Mouse (Mus musculus) heart, embryonic 14.5 days (tissue): ENCODE data around the gene Noc2l. TPM values are rescaled to one million over a fixed set of nuclear protein-coding genes. Genes with fewer than 3 reads are reported as not detected.

Source experiments
- ATAC-seq: fragments of 200-750 bp; cut with Nextera tagmentation; 2 replicates; pipeline ENCODE4 v1.8.0; 2017; ENCODE audit warnings: low read depth, moderate TSS enrichment; ENCODE audit not compliant: insufficient number of reproducible peaks, insufficient read depth, low FRiP score
- H3K27ac ChIP-seq, 2 experiments: fragments of 200-500 bp in 1 of 2; fragments of 300-500 bp in 1 of 2; sonication (generic) in 1 of 2; replicated peaks in 1 of 2; 2 replicates each; pipeline ENCODE4 v1.5.1; 2012 to 2014; ENCODE audit warnings: low read depth in 2 of 2, low read length in 2 of 2, control low read depth in 1 of 2, mild to moderate bottlenecking in 1 of 2, mixed read lengths in 1 of 2; ENCODE audit not compliant: control insufficient read depth in 1 of 2, insufficient read depth in 1 of 2
- H3K27me3 ChIP-seq: fragments of 300-500 bp; sonication (generic); 2 replicates; pipeline ENCODE4 v1.6.1; 2014; ENCODE audit warnings: mild to moderate bottlenecking, low read length, control low read depth; ENCODE audit not compliant: control insufficient read depth, insufficient read depth
- H3K36me3 ChIP-seq: fragments of 300-500 bp; sonication (generic); 2 replicates; pipeline ENCODE4 v1.6.1; 2014; ENCODE audit warnings: mild to moderate bottlenecking, control low read depth, low read length, mixed read lengths; ENCODE audit not compliant: control insufficient read depth, insufficient read depth
- H3K4me1 ChIP-seq, 2 experiments: fragments of 200-500 bp in 1 of 2; fragments of 300-500 bp in 1 of 2; sonication (generic) in 1 of 2; 2 replicates each; pipeline ENCODE4 v1.6.1; 2012 to 2014; ENCODE audit warnings: low read length in 2 of 2, control low read depth in 1 of 2, mixed read lengths in 1 of 2; ENCODE audit not compliant: control insufficient read depth in 2 of 2, insufficient read depth in 2 of 2
- H3K4me2 ChIP-seq: fragments of 300-500 bp; sonication (generic); 2 replicates; pipeline ENCODE4 v1.6.1; 2014; ENCODE audit warnings: mild to moderate bottlenecking, low read length
- H3K4me3 ChIP-seq, 2 experiments: fragments of 200-500 bp in 1 of 2; fragments of 300-500 bp in 1 of 2; sonication (generic) in 1 of 2; 2 replicates each; pipeline ENCODE4 v1.5.1; 2012 to 2014; ENCODE audit warnings: low read length in 2 of 2, mild to moderate bottlenecking in 2 of 2, control low read depth in 1 of 2, low read depth in 1 of 2, moderate library complexity in 1 of 2; ENCODE audit not compliant: control insufficient read depth in 1 of 2, insufficient read depth in 1 of 2
- H3K9ac ChIP-seq: fragments of 300-500 bp; sonication (generic); 2 replicates; pipeline ENCODE4 v1.6.1; 2014; ENCODE audit warnings: mild to moderate bottlenecking, low read length
- H3K9me3 ChIP-seq: fragments of 300-500 bp; sonication (generic); 2 replicates; pipeline ENCODE4 v1.6.1; 2016; ENCODE audit warnings: low read length, control low read depth; ENCODE audit not compliant: control insufficient read depth
- WGBS: fragments of 180-500 bp; shearing (Covaris S2); extraction: QIAGEN DNeasy Blood & Tissue Kit; methylation state at CpG from one replicate; pipeline ENCODE4 v1.1.7; 2014; 5-methylcytosine and 5-hydroxymethylcytosine counted together
- polyA plus RNA-seq: library from polyadenylated mRNA; unstranded; fragments of >200 nt; fragmentation: Nextera tagmentation; extraction: Ambion mirVana; gene quantifications from 2 replicates; pipeline ENCODE4 v1.2.1, GENCODE M21; 2014

Gene Noc2l
- polyA plus RNA-seq, 1 experiment from 2014 or later = 37.0 TPM

DNA sequence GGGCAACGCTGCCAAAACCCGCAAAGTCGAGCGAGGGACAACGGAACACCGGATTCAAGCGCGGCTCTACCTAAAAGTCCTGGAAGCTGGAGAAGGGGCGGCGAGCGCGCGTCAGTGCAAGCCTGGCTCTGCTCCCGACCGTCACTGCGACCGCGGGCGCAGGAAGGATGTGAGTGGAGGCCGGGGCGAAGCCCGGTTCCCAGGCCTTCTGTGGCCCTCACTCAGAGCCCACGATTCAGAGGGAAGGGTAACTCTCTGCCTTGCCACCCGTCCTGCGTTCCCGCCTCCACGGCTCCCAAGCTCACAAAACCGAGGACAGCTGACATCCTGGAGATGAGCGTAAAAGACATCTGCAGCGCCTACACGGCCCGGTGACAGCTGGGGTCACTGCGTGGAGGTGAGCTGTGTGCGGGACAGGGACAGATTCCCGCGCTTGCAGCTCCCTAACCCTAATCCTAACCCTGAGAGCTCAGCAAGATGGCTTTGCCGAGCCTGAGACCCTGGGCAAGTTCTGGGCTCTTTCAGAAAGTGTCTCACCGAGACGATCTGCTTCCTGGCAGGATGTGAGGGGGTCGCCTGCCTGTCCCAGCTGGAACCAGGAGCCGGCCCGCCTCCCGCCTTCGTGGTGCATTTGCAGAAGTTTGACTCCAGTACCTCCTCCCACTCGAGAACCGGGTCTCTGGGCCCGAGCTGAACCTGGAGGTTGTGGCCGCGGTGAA lies 32.2 kb upstream of the Noc2l start:
- Histone ChIP-seq H3K4me2 (peak overlapping the region; percentile 97), H3K36me3 (no peaks in the 10 kb centered on the region), H3K27me3 (peaks cover 6% of the 10 kb centered on the region; the same call in 1 of the 2 replicates), H3K4me3 (peak overlapping the region; percentile 46 to 69), H3K4me1 (peaks cover 2 to 13% of the 10 kb centered on the region in 2 experiments; a peak in 3 of 4 replicates), H3K27ac (peak overlapping the region; percentile 54 to 84), H3K9ac (peak overlapping the region; percentile 82), H3K9me3 (no peaks in the 10 kb centered on the region)
- 0 out of 2 replicates have a peak, but pooled peaks have one; percentile 11 for ATAC-seq
- WGBS = under 1% methylated on average over 49 of the region's 49 CpGs

DNA sequence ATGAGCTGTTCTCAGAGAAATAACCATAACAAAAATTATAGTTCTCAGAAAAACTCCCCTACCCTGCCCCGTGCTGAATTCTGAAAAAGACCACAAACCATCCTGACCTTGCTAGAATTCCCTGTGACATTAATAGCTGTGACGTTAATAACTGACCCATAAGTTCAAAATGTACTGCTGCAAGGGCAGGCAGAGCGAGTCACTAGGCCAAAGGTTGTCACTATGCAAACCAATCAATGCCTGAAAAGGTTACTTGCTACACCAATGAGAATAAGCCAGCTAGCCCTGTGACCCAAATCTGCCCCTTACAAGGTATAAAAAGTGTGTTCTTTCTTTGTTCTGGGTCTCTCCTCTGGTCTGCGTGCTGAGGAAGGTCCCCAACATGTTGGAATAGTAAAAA lies 26.9 kb upstream of the Noc2l start:
- H3K36me3 ChIP-seq = no peaks in the 10 kb centered on the region
- peaks cover 6% of the 10 kb centered on the region; the same call in 1 of the 2 replicates for H3K27me3 ChIP-seq
- H3K9me3 ChIP-seq = no peaks in the 10 kb centered on the region
- no peak overlapping the region for H3K27ac ChIP-seq
- no peak overlapping the region for H3K9ac ChIP-seq
- 91% methylated on average over 4 of the region's 4 CpGs for WGBS
- peaks cover 0 to 4% of the 10 kb centered on the region in 2 experiments; a peak in 3 of 4 replicates for H3K4me1 ChIP-seq
- no peak overlapping the region for H3K4me3 ChIP-seq
- ATAC-seq = no peak
- no peak overlapping the region for H3K4me2 ChIP-seq

DNA sequence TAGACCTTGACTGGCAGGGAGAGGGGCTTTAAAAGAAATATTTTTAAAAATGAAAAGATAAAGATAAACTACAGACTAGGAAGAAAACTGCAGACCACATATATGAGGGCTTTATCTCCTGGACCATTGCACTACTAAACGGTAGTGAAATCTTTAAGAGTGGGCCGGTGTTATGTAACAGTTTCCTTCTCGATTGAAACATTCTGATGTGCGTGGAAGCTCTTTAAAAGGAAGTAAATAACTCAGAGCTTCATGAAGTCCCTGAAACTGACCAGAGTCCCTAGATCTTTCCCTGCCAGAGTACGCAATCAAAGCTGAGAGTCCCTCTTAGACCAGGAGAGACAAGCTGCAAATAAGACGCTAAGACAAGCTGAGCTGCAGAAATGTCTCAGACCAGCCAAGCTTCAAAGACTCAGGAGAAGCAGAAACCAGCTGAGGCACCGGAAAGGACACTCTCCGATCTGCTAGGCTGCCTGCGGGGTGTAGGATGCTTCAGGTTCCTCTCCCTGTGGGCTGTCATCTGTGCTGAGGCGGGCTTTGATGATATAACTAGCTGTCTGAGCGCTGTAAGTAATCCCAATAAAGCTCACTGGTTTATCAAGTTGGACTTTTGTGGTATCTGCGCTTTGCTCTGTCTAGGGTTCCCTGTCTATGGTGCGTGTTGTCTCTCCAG lies 25.7 kb upstream of the Noc2l start:
- WGBS = 61% methylated on average over 13 of the region's 13 CpGs
- no peaks in the 10 kb centered on the region for H3K9me3 ChIP-seq
- peaks cover 6% of the 10 kb centered on the region; the same call in 1 of the 2 replicates for H3K27me3 ChIP-seq
- H3K4me2 ChIP-seq = no peak overlapping the region
- no peak overlapping the region for H3K9ac ChIP-seq
- H3K4me1 ChIP-seq = peaks cover under 1% of the 10 kb centered on the region in 2 experiments; a peak in 3 of 4 replicates
- H3K4me3 ChIP-seq = no peak overlapping the region
- no peak overlapping the region for H3K27ac ChIP-seq
- H3K36me3 ChIP-seq = no peaks in the 10 kb centered on the region
- no peak for ATAC-seq

DNA sequence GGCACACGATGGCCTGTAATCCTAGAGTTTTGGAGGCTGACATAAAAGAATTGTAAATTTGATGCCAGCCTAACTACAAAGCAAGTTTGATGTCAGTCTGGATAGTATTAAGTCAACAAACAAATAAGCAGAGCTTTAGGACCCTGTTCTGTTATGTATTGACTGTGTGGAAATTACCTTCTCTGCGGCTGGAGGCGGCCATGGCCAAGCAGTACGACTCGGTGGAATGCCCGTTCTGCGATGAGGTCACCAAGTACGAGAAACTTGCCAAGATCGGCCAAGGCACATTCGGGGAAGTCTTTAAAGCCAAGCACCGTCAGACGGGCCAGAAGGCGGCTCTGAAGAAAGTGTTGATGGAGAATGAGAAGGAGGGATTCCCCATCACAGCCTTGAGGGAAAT lies 22.7 kb upstream of the Noc2l start:
- no peaks in the 10 kb centered on the region for H3K27me3 ChIP-seq
- ATAC-seq = no peak
- H3K27ac ChIP-seq = no peak overlapping the region
- no peaks in the 10 kb centered on the region for H3K9me3 ChIP-seq
- H3K36me3 ChIP-seq = no peaks in the 10 kb centered on the region
- 88% methylated on average over 13 of the region's 13 CpGs for WGBS
- H3K9ac ChIP-seq = no peak overlapping the region
- no peak overlapping the region for H3K4me3 ChIP-seq
- H3K4me1 ChIP-seq = peaks cover 20 to 23% of the 10 kb centered on the region in 2 experiments
- H3K4me2 ChIP-seq = no peak overlapping the region

DNA sequence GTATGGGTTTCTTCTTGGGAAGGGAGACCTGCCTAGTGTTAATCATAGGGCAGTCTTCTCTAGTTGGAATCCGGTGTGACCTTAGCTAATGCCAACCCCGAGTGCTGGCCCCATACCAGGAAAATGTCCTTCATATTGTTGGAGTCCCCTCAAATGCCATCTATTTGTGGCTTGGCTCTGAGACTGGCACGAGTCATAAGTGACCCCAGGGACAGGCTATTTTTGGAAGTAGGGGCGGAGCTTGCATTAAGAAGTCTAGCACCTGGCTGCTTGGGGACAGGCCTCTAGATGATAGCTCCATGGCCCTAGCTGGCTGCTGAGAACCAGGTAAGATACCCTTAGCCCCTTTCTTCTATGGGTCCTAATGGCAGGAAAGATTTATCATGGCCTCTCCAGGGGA lies 20.2 kb upstream of the Noc2l start, which contains the start of gene Perm1:
TSS of gene Perm1 (plus strand) at position 220 of the 400 bp plus-strand sequence.
- peaks cover 20 to 23% of the 10 kb centered on the region in 2 experiments for H3K4me1 ChIP-seq
- peak within 1 kb of the TSS; percentile 56 to 76 for H3K27ac ChIP-seq
- peak within 1 kb of the TSS; percentile 57 for H3K4me2 ChIP-seq
- H3K36me3 ChIP-seq = peaks cover 6% of the 10 kb centered on the region; the same call in 1 of the 2 replicates
- no peaks in the 10 kb centered on the region for H3K27me3 ChIP-seq
- peak within 1 kb of the TSS; percentile 55 for H3K9ac ChIP-seq
- H3K9me3 ChIP-seq = no peaks in the 10 kb centered on the region
- no peak within 1 kb of the TSS for H3K4me3 ChIP-seq
- ATAC-seq = peak; percentile 85
- WGBS = 28% methylated on average over 4 of the region's 4 CpGs

DNA sequence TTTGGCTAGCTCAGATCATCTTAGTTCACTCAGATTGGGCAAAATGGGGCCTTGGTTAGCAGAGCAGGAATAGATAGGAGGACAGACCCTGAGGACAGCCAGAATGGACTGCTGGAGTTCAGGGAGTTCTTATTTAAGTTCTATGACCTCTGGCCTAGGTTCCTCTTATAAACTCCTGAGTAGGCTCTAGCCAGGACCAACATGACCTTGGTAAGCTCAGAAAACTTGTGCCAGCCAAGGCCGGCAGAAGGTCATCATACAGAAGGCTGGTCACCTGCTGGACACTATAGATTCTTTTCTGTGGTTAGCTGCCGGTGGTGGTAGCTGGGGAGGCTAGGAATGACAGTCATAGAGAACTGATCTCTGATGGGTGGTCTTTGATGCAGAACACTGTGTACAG lies 19.6 kb upstream of the Noc2l start:
- no peak for ATAC-seq
- no peak overlapping the region for H3K4me3 ChIP-seq
- H3K4me1 ChIP-seq = peaks cover 20 to 23% of the 10 kb centered on the region in 2 experiments
- H3K9ac ChIP-seq = peak overlapping the region; percentile 52
- H3K27me3 ChIP-seq = no peaks in the 10 kb centered on the region
- no peaks in the 10 kb centered on the region for H3K9me3 ChIP-seq
- 85% methylated on average over 2 of the region's 2 CpGs for WGBS
- peak overlapping the region; percentile 54 to 56 for H3K27ac ChIP-seq
- peak overlapping the region; percentile 57 for H3K4me2 ChIP-seq
- peaks cover 9% of the 10 kb centered on the region for H3K36me3 ChIP-seq

DNA sequence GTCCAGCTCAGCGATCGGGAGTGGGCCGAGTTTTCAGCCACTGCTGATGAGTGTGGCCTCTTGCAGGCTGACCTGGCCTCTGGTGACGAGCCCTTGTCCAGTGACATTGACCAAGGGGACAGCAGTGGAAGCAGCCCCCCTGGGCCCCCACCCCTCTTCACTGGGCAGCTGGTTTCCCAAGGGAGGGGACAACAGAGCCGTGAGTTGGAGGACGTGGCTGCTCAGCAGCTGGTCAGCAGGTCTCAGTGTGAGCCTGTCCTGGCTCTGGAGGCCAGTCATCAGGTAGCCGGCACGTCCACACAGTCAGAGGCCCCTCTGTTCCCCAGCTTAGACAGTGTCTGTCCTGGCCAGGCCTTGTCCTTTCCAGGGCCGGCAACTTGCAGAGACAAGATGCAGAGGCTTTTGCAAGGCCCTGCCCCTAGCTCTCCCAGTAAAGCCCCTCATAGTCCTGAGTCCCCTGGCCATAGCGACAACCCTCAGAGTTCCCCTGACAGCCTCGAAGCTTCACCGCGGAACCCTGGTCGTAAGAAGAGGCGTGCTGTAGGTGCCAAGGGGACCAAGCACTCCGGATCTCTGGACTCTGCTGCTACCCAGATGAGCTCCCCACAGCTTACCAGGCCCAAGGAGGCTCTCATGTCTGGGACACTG lies 18.7 kb upstream of the Noc2l start:
- Histone ChIP-seq H3K27me3 (no peaks in the 10 kb centered on the region), H3K27ac (peak overlapping the region in 1 of 2 experiments; percentile 56; a peak in 1 of 4 replicates), H3K9ac (peak overlapping the region; percentile 55), H3K36me3 (peaks cover 11% of the 10 kb centered on the region), H3K9me3 (no peaks in the 10 kb centered on the region), H3K4me2 (peak overlapping the region; percentile 57), H3K4me3 (peak overlapping the region in 1 of 2 experiments; percentile 16; a peak in 2 of 4 replicates), H3K4me1 (peaks cover 20 to 23% of the 10 kb centered on the region in 2 experiments)
- WGBS = 58% methylated on average over 16 of the region's 16 CpGs
- ATAC-seq = no peak
